Mouse (Mus musculus) testis, postnatal 10 days (tissue): ENCODE measurements around the gene Gas2l1.

ENCODE experiments used
- DNase-seq: peaks from one replicate; pipeline ENCODE4 v3.0.0; 2021; ENCODE audit warnings: low spot score

The Gas2l1 gene

GRCm38 (mm10) chr11:5064282-5065055 is 658 bp downstream of the Gas2l1 start:
- no peak for DNase-seq

DNA sequence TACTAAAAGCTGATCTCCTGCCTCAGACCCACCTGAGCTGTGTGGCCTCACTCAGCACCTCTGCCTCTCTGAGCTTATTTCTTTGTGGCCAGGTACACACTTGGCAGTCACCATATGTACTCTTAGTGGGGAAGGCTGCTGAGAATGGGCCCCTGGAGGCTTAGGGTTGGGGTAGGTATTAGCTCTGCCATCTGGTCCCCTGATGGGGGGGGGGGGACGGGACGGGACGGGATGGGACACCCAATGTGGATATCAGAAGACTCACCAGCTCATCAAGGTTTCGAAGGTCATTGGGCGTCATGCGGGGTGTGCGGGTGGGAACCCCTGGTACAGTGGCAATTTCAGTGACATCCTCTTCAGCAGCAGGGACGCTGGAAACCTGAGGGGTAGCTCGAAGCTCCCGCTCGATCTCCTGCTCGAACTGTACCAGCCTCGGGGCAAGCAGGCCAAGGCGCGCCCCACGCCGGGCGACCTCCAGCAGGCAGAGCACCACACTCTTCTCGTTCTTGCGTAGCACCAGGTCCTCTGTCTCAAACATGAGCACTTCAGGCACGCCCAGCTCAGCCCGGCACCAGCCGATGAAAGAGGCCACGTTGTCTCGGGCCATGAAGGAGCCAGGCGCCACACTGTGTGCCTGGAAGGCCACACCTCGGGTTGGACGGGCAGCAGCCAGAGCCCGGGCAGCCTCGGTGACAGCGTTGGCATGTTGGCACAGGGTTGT is 1.4 kb downstream of the Gas2l1 start:
- DNase-seq: peak; percentile 62

DNA sequence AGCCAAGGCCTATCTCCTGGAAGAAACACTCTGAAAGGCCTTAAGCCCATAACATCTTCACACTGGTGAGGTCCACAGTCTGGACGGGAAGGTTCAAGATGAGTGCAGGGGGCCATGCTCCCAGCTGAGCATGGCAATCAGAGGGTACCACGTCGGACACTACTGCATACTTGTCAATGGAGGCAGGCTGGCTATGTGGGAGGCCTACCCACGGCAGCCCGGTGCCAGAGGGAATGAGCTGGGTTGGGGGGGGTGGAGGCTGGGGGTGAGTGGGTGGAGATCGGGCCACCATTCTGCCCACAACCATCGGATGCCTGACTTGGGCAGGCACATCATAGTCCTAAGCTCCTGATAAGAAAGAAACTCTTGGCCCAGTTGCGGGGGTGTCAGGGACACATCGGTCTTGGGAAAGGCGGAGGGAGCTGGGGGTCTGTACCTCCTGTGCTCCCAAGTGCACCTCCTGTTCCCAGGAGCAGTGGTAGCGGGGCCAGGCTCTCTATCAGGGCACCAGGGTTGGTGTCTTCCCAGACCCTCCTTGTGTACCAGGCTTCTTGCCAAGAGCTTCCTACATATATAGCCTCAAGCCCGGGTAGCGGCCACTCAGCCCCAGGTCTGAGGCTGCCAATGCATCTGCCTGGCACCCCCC is 2.1 kb downstream of the Gas2l1 start:
- DNase-seq: peak; percentile 75

- DNase-seq: no peak
Measured at GRCm38 (mm10) chr11:5062326-5062725, 2.8 kb downstream of the Gas2l1 start.

DNA sequence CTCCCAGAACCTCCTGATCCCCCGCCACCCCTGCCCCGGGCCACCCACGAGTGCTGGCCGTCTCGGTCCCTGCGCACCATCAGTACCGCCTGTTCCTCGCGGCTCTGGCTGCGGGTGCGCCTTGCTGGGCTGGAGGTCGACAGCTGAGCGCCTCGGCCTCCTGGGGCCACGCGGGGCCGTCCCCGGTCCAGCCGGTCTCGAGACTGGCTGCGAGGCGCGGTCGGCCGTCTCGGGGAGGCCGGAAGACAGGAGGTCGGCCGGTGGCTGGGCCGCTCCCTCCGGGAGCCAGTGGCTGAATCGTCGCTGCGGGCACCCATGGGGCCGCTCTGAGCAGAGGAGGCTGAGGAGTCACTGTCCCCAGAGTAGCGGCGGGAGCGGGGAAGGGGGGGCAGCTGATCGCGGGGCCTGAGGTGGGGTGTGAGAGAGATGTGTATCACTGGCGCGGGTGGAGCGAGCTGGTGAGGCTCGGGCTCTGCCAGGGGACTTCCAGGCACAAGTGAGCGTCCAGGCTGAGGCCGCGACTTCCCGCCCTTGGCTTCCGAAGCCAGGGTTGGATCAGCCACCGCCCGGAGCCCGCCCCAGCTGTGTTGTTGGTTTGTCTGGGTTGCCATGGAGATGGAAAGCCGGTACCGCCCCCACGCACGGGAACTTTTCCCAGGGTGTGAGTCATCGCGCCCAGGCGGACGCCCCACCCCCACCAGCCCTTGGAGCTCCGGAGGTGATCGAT is 3.6 kb downstream of the Gas2l1 start:
- DNase-seq: peak; percentile 98

- DNase-seq: peak; percentile 59
Measured at GRCm38 (mm10) chr11:5060756-5061412, 4.2 kb downstream of the Gas2l1 start.

DNA sequence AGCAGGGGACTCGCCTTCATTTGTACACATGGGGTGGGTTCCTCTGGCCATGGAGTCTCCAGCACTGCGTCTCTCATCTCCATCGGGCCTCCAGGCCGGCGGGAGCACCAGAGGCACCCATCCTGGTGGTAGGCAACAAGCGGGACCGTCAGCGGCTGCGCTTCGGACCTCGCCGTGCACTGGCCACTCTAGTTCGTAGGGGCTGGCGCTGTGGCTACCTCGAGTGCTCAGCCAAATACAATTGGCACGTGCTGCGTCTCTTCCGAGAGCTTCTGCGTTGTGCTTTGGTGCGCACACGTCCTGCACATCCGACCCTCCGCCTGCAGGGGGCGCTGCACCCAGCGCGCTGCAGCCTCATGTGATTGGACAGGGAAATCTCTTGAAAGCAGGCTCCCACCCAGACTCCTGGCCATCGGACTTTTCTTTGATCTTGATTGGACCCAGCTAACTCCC is 5.4 kb downstream of the Gas2l1 start:
- DNase-seq: peak; percentile 80

GRCm38 (mm10) chr11:5059230-5059629 is 5.9 kb downstream of the Gas2l1 start:
- DNase-seq: peak; percentile 59

GRCm38 (mm10) chr11:5058783-5059182 is 6.3 kb downstream of the Gas2l1 start:
- DNase-seq: no peak

- DNase-seq: peak; percentile 76
Measured at GRCm38 (mm10) chr11:5057856-5058641, 7.1 kb downstream of the Gas2l1 start, which contains the start of gene Rasl10a. Gene Rasl10a, plus strand, starts transcription at chr11:5058128.

GRCm38 (mm10) chr11:5057541-5057855 is 7.6 kb downstream of the Gas2l1 start:
- DNase-seq: no peak

GRCm38 (mm10) chr11:5057064-5057463 is 8.1 kb downstream of the Gas2l1 start:
- no peak for DNase-seq

GRCm38 (mm10) chr11:5055945-5056938 is 8.9 kb downstream of the Gas2l1 start:
- DNase-seq: no peak

DNA sequence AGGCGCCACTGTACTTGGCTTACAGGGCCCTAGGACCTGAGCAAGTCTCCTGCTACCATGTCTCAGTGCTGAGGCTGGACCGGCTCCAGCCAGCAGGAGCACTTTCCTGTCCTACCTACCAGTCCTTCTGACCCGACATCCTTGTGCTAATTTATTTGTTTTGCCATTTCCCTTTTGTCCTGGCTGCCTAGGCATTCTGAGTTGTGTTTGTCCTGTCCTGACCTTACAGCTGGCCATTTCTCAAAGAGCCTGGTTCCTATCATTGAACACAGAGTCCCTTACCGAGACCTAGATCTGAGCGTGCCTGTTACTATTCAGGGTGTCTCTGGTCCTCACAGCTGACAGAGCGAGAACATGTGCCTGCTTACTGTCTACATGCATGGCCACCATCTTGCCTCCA is 10.3 kb downstream of the Gas2l1 start:
- DNase-seq: no peak

DNA sequence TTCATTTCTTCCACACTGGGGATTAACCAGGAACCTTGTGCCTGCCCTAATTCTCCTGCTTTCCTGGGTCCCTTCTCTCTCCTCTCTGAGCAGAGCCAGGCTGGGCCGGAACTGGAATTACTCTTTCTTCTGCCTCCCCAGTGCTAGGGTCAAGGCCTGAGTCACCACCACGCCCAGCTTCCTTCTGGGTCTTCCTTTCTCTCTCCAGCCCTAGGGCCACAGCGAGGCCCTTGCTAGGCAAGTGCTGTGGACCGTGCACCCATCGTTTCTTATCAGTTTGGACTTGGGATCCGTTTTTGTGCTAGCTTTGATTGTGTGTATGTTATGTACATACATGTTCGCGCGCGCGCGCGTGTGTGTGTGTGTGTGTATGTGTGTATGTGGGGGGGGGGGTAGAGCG is 11.0 kb downstream of the Gas2l1 start:
- DNase-seq: no peak

DNA sequence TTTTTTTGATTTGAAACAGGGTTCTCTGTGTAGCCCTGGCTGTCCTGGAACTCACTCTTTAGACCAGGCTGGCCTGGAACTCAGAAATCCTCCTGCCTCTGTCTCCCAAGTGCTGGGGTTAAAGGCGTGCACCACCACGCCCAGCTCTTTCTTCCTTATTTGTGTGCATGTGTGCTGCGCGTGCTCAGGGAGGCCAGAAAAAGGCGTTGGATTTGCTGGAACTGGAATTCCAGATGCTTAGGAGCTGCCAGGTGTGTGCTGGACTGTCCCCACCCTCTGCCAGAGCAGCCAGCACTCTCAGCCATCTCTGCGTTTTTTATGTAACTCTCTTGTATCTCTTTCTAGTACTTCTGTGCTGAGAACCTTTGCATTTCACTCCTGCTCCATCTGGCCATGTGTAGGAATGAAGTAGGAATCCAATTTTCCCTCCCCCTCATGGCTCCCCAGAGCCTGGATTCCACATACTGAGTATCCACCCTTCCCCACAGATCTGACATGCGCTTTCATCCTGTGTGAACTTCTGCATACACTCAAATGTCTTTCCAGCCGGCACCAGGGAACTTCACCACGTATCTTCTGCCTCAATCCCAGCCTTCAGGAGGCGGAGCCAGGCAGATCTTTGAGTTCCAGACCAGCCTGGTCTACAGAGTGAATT is 12.8 kb downstream of the Gas2l1 start:
- no peak for DNase-seq

DNA sequence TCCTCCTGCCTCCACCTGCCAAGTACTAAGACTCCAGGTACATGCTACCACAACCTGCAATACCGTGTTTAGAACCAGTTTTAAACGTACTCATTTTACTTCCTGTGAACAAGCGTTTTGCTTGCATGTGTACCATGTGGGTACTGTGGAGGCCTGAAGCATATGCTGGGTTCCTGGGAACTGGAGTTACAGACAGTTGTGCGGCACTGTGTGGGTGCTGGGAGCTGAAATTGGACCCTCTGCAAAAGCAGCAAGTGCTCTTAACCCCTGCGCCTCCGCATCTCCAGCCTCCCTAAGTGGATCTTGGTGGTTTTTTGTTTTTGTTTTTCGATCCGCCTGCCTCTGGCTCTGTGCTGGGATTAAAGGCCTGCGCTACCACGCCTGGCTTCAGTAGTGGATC is 13.5 kb downstream of the Gas2l1 start:
- no peak for DNase-seq

GRCm38 (mm10) chr11:5046321-5046926 is 18.7 kb downstream of the Gas2l1 start:
- DNase-seq: no peak
